Mouse (Mus musculus) kidney, adult 2 months (tissue): ENCODE results near the gene Ldhd. TPM values are rescaled to one million over a fixed set of nuclear protein-coding genes. Genes with fewer than 3 reads are reported as not detected.

Source experiments
- DNase-seq: peaks from one replicate; pipeline ENCODE4 v3.0.0; 2021
- H3K27ac ChIP-seq: fragments of 200-500 bp; 2 replicates; pipeline ENCODE4 v1.5.1; 2012; ENCODE audit warnings: low read depth, low read length, control low read depth, inconsistent platforms; ENCODE audit not compliant: insufficient read depth
- H3K27me3 ChIP-seq: fragments of 200-500 bp; replicated peaks from 2 replicates; pipeline ENCODE4 v1.6.1; 2012; ENCODE audit warnings: mild to moderate bottlenecking, moderate library complexity, low read length, inconsistent platforms; ENCODE audit not compliant: control insufficient read depth, insufficient read depth
- H3K36me3 ChIP-seq: fragments of 200-500 bp; 2 replicates; pipeline ENCODE4 v1.6.1; 2012; ENCODE audit warnings: mild to moderate bottlenecking, moderate library complexity, low read length, inconsistent platforms; ENCODE audit not compliant: control insufficient read depth, insufficient read depth
- H3K4me1 ChIP-seq: fragments of 200-500 bp; 2 replicates; pipeline ENCODE4 v1.6.1; 2011; ENCODE audit warnings: low read length; ENCODE audit not compliant: control insufficient read depth, insufficient read depth
- H3K4me3 ChIP-seq: fragments of 200-500 bp; 2 replicates; pipeline ENCODE4 v1.5.1; 2011; ENCODE audit warnings: mild to moderate bottlenecking, low read depth, low read length, control low read depth; ENCODE audit not compliant: insufficient read depth
- CTCF ChIP-seq: fragments of 200-500 bp; conservative IDR thresholded peaks from 2 replicates; pipeline ENCODE4 v1.5.1; 2011; ENCODE audit warnings: low read depth, mild to moderate bottlenecking, control low read depth, low read length, moderate library complexity, mixed read lengths; ENCODE audit not compliant: insufficient read depth, insufficient read length
- POLR2A ChIP-seq: fragments of 200-500 bp; IDR thresholded peaks from one replicate; pipeline ENCODE4 v1.6.1; 2011; ENCODE audit warnings: low read depth, low read length, control low read depth
- WGBS: fragments of 180-500 bp; shearing (Covaris S2); methylation state at CpG from one replicate; pipeline ENCODE4 v1.1.7; 2018; 5-methylcytosine and 5-hydroxymethylcytosine counted together
- polyA plus RNA-seq: library from polyadenylated mRNA; depleted of rRNA; stranded (reverse); fragments of >200 nt; gene quantifications from 2 replicates; pipeline ENCODE4 v1.2.3, GENCODE M21; 2012

Gene Ldhd
- polyA plus RNA-seq, 1 experiment: 336 TPM

DNA sequence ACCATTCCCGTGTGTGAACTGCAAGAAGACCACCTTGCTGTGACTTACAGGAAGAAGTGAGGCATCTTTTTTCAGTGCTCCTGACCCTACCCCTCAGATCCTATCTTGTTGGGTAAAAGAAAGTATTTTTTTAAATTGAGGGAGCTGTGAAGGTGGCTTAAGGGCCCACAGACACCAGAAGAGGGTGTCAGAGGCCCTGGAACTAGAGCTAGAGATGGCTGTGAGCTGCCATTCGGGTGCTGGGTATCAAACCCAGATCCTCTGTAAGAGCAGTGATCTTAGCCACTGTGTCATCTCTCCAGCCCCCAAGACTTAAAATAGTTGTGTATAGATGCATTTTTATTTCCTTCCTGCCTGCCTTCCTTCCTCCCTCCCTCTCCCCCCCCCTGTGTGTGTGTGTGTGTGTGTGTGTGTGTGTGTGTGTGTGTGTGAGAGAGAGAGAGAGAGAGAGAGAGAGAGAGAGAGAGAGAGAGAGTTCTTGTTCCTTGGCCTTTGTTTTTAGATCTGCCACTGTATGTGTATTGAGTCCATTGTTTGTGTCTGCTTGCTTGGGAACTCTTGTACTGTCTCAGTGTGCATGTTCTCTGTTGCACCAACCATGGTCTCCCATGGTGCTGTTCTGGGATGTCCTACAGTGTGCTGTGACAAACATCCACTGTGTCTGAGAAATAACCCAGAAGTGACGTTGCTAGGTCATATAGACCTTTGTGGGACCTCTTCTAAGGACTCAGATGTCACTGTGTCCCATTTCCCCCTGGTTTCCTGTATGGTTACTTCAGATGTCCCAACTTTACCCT is 35.9 kb downstream of the Ldhd start:
- Histone ChIP-seq H3K4me1 (peaks cover 18% of the 10 kb centered on the region), H3K36me3 (no peaks in the 10 kb centered on the region), H3K27ac (no peak overlapping the region), H3K27me3 (no peaks in the 10 kb centered on the region), H3K4me3 (no peak overlapping the region)
- 72% methylated on average over 3 of the region's 3 CpGs for WGBS
- TF ChIP-seq POLR2A (no peak), CTCF (no peak)
- DNase-seq: no peak

DNA sequence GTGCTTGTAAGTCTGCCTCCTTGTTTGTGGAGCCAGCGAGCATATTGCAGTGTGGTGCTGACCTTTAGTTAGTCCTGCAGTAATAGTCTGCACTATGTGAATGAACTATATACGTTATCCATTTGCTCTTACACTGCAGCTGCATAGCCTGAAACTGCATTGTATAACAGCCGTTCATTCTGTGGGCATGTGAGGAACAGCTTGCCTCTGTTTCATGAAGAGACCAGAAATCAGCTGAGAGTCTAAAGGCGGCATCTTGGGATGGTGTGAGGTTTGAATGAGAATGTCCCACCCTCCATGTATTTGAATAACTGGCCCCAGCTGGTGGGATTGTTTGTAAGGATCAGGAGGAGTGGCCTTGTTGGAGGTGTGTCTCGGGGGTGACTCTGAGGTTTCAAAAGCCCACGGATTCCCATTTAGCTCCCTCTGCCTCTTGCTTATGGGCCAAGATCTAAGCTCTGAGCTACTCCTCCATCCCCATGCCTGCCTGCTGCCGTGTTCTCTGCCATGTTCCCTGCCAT is 37.7 kb downstream of the Ldhd start:
- peaks cover 14% of the 10 kb centered on the region for H3K4me1 ChIP-seq
- 84% methylated on average over 7 of the region's 7 CpGs for WGBS
- no peak overlapping the region for H3K4me3 ChIP-seq
- H3K36me3 ChIP-seq: no peaks in the 10 kb centered on the region
- no peaks in the 10 kb centered on the region for H3K27me3 ChIP-seq
- no peak overlapping the region for H3K27ac ChIP-seq
- TF ChIP-seq POLR2A (no peak), CTCF (no peak)
- no peak for DNase-seq

DNA sequence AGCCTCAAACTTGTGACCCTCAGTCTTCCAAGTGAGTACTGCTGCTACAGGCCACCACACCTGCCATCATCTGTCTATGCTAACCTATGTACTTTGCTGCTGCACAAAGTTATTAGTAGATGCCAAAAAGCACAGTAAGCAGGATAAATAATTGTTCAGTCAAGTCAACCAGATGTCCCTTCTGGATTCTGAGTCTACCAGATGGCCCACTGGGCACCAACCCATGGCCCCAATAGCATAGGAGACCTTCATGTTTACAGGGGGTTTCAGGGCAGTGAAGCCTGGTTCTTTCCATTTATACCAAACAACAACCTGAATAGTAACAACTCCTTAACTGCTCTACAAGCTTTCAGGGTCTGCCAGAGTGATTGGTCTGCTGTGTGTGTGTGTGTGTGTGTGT is 39.0 kb downstream of the Ldhd start:
- Histone ChIP-seq H3K27ac (no peak overlapping the region), H3K36me3 (no peaks in the 10 kb centered on the region), H3K4me1 (peaks cover 6% of the 10 kb centered on the region), H3K4me3 (no peak overlapping the region), H3K27me3 (no peaks in the 10 kb centered on the region)
- TF ChIP-seq CTCF: no peak
- no peak for TF ChIP-seq POLR2A
- no peak for DNase-seq

DNA sequence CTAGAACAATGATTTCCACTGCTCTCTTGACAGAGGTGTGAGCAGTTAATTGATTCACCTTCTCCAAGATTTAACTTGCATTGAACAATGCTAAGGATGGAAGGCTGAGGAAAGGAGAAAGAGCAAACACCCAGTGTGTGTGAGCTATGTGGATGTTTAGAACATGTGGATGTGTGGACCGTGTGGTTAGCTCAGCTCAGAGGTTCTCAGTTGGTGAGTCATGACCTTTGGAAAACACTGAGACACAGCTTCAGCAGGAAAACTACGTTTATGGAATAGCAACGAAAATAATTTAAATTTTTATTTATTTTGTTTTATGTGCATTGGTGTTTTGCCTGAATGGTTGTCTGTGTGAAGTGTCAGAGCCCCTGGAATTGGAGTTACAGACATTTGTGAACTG is 40.0 kb downstream of the Ldhd start:
- no peak for DNase-seq
- H3K36me3 ChIP-seq: no peaks in the 10 kb centered on the region
- TF ChIP-seq POLR2A (no peak), CTCF (no peak)
- H3K4me1 ChIP-seq: peaks cover 6% of the 10 kb centered on the region
- H3K27ac ChIP-seq: no peak overlapping the region
- H3K4me3 ChIP-seq: no peak overlapping the region
- WGBS: 66% methylated on average over 3 of the region's 3 CpGs
- no peaks in the 10 kb centered on the region for H3K27me3 ChIP-seq

DNA sequence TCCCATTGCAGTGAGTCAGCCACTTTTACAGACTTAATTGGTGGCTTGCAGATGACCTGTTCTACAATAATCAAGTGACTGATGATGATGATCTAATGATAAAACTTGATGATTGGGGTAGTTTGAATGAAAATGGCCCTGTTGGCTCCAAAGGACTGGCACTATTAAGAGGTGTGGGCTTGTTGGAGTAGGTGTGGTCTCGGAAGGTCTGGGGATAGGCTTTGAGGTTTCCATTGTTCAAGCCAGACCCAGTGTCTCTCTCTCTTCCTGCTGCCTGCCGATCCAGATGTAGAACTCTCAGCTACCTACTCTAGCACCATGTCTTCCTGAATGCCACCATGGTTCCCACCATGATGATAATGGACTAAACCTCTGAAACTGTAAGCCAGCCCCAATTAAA is 41.8 kb downstream of the Ldhd start:
- TF ChIP-seq POLR2A (no peak), CTCF (no peak)
- Histone ChIP-seq H3K36me3 (no peaks in the 10 kb centered on the region), H3K27ac (no peak overlapping the region), H3K27me3 (no peaks in the 10 kb centered on the region), H3K4me3 (no peak overlapping the region), H3K4me1 (no peaks in the 10 kb centered on the region)
- WGBS: 86% methylated on average over 2 of the region's 2 CpGs
- DNase-seq: no peak

GRCm38 (mm10) chr8:111587545-111588094 is 42.6 kb downstream of the Ldhd start:
- 89% methylated on average over 1 of the region's 1 CpGs for WGBS
- no peaks in the 10 kb centered on the region for H3K36me3 ChIP-seq
- no peak for DNase-seq
- TF ChIP-seq CTCF: no peak
- no peak overlapping the region for H3K27ac ChIP-seq
- H3K4me3 ChIP-seq: no peak overlapping the region
- no peaks in the 10 kb centered on the region for H3K27me3 ChIP-seq
- no peaks in the 10 kb centered on the region for H3K4me1 ChIP-seq

DNA sequence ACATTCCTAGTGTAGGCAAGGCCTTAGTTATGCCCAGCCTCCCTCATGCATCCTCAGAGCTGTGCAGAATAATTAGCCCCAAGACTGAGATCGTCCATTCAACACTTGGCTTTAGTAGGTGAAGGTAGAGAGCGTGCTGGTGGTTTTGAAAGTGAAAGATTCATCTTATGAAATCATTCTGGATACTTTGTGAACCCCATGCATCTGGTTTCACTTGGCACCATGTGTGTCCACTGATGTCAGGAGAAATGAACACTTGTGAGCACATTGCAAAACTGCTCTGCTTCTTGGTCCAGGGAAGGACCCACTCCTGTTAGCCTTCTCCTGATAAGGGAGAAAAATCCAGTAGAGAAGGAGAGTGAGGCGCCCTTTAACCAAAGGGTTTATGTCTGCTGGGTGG is 45.2 kb downstream of the Ldhd start:
- TF ChIP-seq CTCF: no peak
- no peak for TF ChIP-seq POLR2A
- no peaks in the 10 kb centered on the region for H3K36me3 ChIP-seq
- H3K4me3 ChIP-seq: no peak overlapping the region
- no peak overlapping the region for H3K27ac ChIP-seq
- no peaks in the 10 kb centered on the region for H3K4me1 ChIP-seq
- no peak for DNase-seq
- H3K27me3 ChIP-seq: no peaks in the 10 kb centered on the region
- 88% methylated on average over 3 of the region's 3 CpGs for WGBS

DNA sequence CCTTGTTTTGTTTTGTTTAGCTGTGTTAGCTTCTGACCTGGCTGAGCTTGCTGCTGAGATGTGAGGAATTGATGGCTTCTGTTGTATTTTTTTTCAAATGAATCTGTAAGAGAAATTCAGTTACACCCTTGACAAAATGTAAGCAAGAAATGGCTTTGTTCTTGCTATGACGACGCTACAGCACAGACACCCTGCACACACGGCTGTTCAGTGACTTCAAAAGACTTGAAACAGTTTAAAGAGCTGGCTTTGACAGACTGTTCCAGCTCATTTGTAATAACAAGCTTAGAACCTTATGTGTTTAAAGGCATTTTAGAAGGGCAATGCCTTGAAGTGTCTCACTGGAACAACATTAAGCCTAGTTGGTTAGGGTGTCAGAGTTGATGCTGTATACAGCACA is 47.8 kb downstream of the Ldhd start:
- 61% methylated on average over 3 of the region's 3 CpGs for WGBS
- TF ChIP-seq POLR2A (no peak), CTCF (no peak)
- no peaks in the 10 kb centered on the region; the same call in 1 of the 2 replicates for H3K4me1 ChIP-seq
- H3K27ac ChIP-seq: no peak overlapping the region
- H3K4me3 ChIP-seq: no peak overlapping the region
- DNase-seq: no peak
- H3K27me3 ChIP-seq: no peaks in the 10 kb centered on the region
- H3K36me3 ChIP-seq: no peaks in the 10 kb centered on the region
